Mouse (Mus musculus): ENCODE measurements around the gene Rmnd1. TPM values are rescaled to one million over a fixed set of nuclear protein-coding genes. Genes with fewer than 3 reads are reported as not detected.

The Rmnd1 gene
- total RNA-seq (2021), result 10 to 100 TPM; 62.0 to 67.4 TPM
- 51.1 and 161 TPM in 2 replicates for polyA plus RNA-seq (2012; rRNA removed)
- long read RNA-seq, transcript Rmnd1-201 (13 exons, 3,139 nt), result major isoform, 29 of 88 reads
- long read RNA-seq, partial matches to known transcripts, result 6 of 88 reads
- long read RNA-seq, other reads (novel, unspliced or antisense), result 52 of 88 reads

DNA sequence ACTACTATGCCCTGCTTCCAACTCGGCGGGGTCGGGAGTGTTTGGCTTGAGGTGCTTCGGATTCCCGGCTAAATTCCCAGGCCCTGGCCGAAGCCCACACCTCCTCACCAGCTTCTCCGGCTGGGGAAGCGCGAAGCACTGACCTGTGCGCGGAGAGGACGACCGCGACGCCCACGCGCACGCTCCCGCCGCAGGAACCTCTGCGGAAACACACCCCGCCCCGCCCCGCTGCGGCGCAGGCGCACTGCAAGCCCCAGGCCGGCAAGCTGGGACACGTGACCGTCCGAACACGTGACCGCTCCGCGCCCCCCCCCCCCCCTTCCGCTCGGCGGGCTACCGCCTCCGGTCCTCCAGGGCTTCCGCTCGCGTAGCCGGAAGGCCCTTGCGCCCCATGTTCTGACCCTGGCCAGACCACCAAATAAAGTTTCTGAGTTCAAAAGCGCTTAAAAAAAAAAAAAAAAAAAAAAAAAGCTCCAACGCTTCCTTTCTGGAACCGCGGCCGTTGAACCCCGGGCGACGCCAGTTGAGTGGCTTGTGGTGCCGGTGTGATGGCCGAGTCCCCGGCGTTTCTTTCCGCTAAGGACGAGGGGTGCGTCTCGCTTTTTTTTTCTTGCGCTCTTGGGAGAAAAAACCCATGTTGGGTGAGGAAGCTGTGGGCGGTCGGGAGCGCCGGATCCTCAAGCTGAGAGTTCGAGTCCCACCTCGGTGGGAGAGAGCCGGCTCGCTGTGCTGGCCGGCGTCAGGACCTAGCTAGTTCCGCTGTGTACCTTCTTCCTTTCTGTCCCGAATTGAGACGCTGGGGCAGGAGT is at the start of gene Rmnd1, which contains the start of gene Armt1:
TSS of gene Rmnd1 (minus strand) at position 266 of the 809 bp plus-strand sequence.
TSS of gene Armt1 (plus strand) at position 345 of the 809 bp plus-strand sequence.
- WGBS, result under 1% methylated on average over 75 of the region's 75 CpGs
- intact Hi-C loops (cut with DNase I), result loop anchor here (1.0 to 5.0 kb wide), 3 partner anchors 45 to 1165 kb away; no protein-coding TSS in a partner anchor

DNA sequence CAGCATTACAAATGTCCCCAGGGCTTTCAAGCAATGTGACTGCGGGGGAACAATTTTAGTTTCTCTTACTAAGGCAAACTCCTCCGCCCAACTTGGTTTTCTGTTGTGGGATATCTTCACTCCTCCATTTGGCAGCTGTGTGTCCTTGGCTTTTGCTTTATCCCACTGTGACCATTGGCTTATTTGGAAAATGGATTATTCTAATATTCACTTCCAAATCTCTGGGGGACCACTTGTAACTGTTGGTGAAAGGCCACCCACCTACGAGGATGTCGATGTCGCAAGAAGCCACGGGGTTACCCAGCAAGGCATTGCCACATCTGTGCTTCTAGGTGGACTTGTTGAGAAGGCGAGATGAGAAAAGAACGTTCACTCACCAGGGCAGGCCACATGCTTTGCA is 49.5 kb upstream of the Rmnd1 start:
- H3K27ac ChIP-seq, result no peak overlapping the region
- H3K27me3 ChIP-seq (ENCODE audit: control insufficient read depth, insufficient read depth, low read length), result no peaks in the 10 kb centered on the region
- no peaks in the 10 kb centered on the region for H3K79me2 ChIP-seq (replicated peaks; ENCODE audit: control insufficient read depth, insufficient read depth, low read length)
- intact Hi-C loops (cut with DNase I), result no loop called here
- no peak for TF ChIP-seq POLR2A (IDR thresholded peaks at IDR 0.05; ENCODE audit: insufficient read depth, low read depth, low read length)
- TF ChIP-seq CTCF (IDR thresholded peaks at IDR 0.05), result no peak
- no peak for TF ChIP-seq EP300 (IDR thresholded peaks at IDR 0.05; ENCODE audit: insufficient read depth, low read depth, low read length)
- no peak overlapping the region for H3K9ac ChIP-seq (ENCODE audit: low read depth, low read length)
- peak; percentile 46 to 48 for DNase-seq
- no peaks in the 10 kb centered on the region for H3K36me3 ChIP-seq (ENCODE audit: control insufficient read depth, insufficient read depth, low read length)
- 64% methylated on average over 8 of the region's 8 CpGs for WGBS
- H3K4me1 ChIP-seq (ENCODE audit: control insufficient read depth, insufficient read depth, low read length), result no peaks in the 10 kb centered on the region; the same call in 1 of the 2 replicates
- no peak overlapping the region for H3K4me3 ChIP-seq

More for the DNA sequence above, at the start of gene Rmnd1, which contains the start of gene Armt1:
- Histone ChIP-seq H3K4me1 (ENCODE audit: control insufficient read depth, insufficient read depth, low read length) (peaks cover 2% of the 10 kb centered on the region; the same call in 1 of the 2 replicates), H3K9ac (ENCODE audit: low read depth, low read length) (peak within 1 kb of the TSS; percentile 76), H3K36me3 (ENCODE audit: control insufficient read depth, insufficient read depth, low read length) (peaks cover 3% of the 10 kb centered on the region; the same call in 1 of the 2 replicates), H3K4me3 (peak within 1 kb of the TSS; percentile 78), H3K79me2 (replicated peaks; ENCODE audit: control insufficient read depth, insufficient read depth, low read length) (no peaks in the 10 kb centered on the region), H3K27ac (peak within 1 kb of the TSS; percentile 81), H3K27me3 (ENCODE audit: control insufficient read depth, insufficient read depth, low read length) (no peaks in the 10 kb centered on the region)
- peak; percentile 81 for TF ChIP-seq POLR2A (IDR thresholded peaks at IDR 0.05; ENCODE audit: insufficient read depth, low read depth, low read length)
- TF ChIP-seq CTCF (IDR thresholded peaks at IDR 0.05), result no peak
- TF ChIP-seq EP300 (IDR thresholded peaks at IDR 0.05; ENCODE audit: insufficient read depth, low read depth, low read length), result no peak; the same call in 1 of the 2 replicates
- peak; percentile 97 to 98 for DNase-seq

DNA sequence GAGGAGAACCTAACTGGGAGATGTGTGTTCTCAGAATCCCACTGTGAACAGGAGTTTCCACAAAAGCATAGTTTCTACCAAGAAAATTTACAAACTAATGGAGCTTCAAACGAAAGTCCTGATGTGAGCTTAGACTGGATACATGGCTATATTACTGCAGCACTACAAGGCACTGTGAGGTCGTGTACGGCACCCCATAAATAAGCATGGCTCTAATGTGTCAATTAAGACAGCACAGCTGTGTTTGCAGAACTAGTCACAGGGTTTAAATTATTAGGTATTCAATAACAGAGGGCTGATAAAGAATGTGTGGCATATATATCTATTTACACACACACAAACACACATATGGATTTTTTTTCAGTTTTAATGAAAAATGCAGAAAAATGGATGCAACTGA is 48.7 kb upstream of the Rmnd1 start:
- intact Hi-C loops (cut with DNase I), result no loop called here
- Histone ChIP-seq H3K27ac (no peak overlapping the region), H3K4me3 (no peak overlapping the region), H3K4me1 (ENCODE audit: control insufficient read depth, insufficient read depth, low read length) (no peaks in the 10 kb centered on the region; the same call in 1 of the 2 replicates), H3K9ac (ENCODE audit: low read depth, low read length) (no peak overlapping the region), H3K36me3 (ENCODE audit: control insufficient read depth, insufficient read depth, low read length) (no peaks in the 10 kb centered on the region), H3K27me3 (ENCODE audit: control insufficient read depth, insufficient read depth, low read length) (no peaks in the 10 kb centered on the region), H3K79me2 (replicated peaks; ENCODE audit: control insufficient read depth, insufficient read depth, low read length) (no peaks in the 10 kb centered on the region)
- no peak for DNase-seq
- no peak for TF ChIP-seq EP300 (IDR thresholded peaks at IDR 0.05; ENCODE audit: insufficient read depth, low read depth, low read length)
- TF ChIP-seq POLR2A (IDR thresholded peaks at IDR 0.05; ENCODE audit: insufficient read depth, low read depth, low read length), result no peak
- no peak for TF ChIP-seq CTCF (IDR thresholded peaks at IDR 0.05)
- WGBS, result 88% methylated on average over 3 of the region's 3 CpGs

- intact Hi-C loops (cut with DNase I), result no loop called here
- Histone ChIP-seq H3K4me3 (no peak overlapping the region), H3K79me2 (replicated peaks; ENCODE audit: control insufficient read depth, insufficient read depth, low read length) (no peaks in the 10 kb centered on the region), H3K27me3 (ENCODE audit: control insufficient read depth, insufficient read depth, low read length) (no peaks in the 10 kb centered on the region), H3K27ac (no peak overlapping the region), H3K9ac (ENCODE audit: low read depth, low read length) (no peak overlapping the region), H3K4me1 (ENCODE audit: control insufficient read depth, insufficient read depth, low read length) (no peaks in the 10 kb centered on the region), H3K36me3 (ENCODE audit: control insufficient read depth, insufficient read depth, low read length) (no peaks in the 10 kb centered on the region)
- DNase-seq, result no peak
- 87% methylated on average over 5 of the region's 5 CpGs for WGBS
- TF ChIP-seq POLR2A (IDR thresholded peaks at IDR 0.05; ENCODE audit: insufficient read depth, low read depth, low read length), result no peak
- no peak for TF ChIP-seq CTCF (IDR thresholded peaks at IDR 0.05)
- no peak for TF ChIP-seq EP300 (IDR thresholded peaks at IDR 0.05; ENCODE audit: insufficient read depth, low read depth, low read length)
Measured at GRCm38 (mm10) chr10:4476604-4477003, 44.4 kb upstream of the Rmnd1 start.

DNA sequence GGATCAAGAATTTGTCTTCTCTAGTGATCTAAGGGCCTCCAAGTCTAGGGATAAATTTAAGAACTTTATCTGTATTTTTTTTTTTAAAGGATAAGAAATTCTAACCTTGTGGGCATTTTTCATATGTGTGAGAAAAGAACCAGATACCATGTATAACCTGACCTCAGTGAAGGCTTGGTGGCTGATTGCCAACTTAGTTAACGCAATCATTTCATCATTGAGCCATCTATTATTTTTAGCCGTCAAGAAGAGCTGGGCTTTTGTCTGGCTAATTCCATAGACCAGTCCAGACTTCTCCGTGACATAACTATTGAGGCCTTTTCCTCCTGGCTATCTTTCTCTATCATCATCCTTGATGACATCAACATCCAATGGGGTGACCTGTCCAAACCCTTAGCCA is 43.2 kb upstream of the Rmnd1 start:
- TF ChIP-seq EP300 (IDR thresholded peaks at IDR 0.05; ENCODE audit: insufficient read depth, low read depth, low read length), result no peak
- TF ChIP-seq POLR2A (IDR thresholded peaks at IDR 0.05; ENCODE audit: insufficient read depth, low read depth, low read length), result no peak
- TF ChIP-seq CTCF (IDR thresholded peaks at IDR 0.05), result no peak
- intact Hi-C loops (cut with DNase I), result no loop called here

More for the DNA sequence above, 43.2 kb upstream of the Rmnd1 start:
- Histone ChIP-seq H3K27ac (no peak overlapping the region), H3K36me3 (ENCODE audit: control insufficient read depth, insufficient read depth, low read length) (no peaks in the 10 kb centered on the region), H3K4me1 (ENCODE audit: control insufficient read depth, insufficient read depth, low read length) (no peaks in the 10 kb centered on the region), H3K79me2 (replicated peaks; ENCODE audit: control insufficient read depth, insufficient read depth, low read length) (no peaks in the 10 kb centered on the region), H3K9ac (ENCODE audit: low read depth, low read length) (no peak overlapping the region), H3K27me3 (ENCODE audit: control insufficient read depth, insufficient read depth, low read length) (no peaks in the 10 kb centered on the region), H3K4me3 (no peak overlapping the region)
- 76% methylated on average over 3 of the region's 3 CpGs for WGBS
- no peak for DNase-seq
